Mouse (Mus musculus) frontal cortex, postnatal 25 days (tissue): ENCODE measurements at regions not wholly inside any gene's neighbourhood (a gene's known extent, or its start where the extent isn't known, plus 50 kb on each side); places are given as distances from the start of the nearest gene placed in this dataset.
"Not testable (repeated sequence)": the region's sequence is repeated elsewhere in the genome, so short reads cannot be mapped to it uniquely, and the experiment has no call there.

Source experiments
- DNase-seq, 2 experiments: peaks; one replicate each; pipeline ENCODE4 v3.0.0; 2022; ENCODE audit warnings: low spot score in 2 of 2

GRCm38 (mm10) chr7:118320307-118320706, 76.8 kb upstream of the Smg1 start:
- DNase-seq, result no peak

GRCm38 (mm10) chr7:118318432-118319135, 75.1 kb upstream of the Smg1 start:
- no peak for DNase-seq

DNA sequence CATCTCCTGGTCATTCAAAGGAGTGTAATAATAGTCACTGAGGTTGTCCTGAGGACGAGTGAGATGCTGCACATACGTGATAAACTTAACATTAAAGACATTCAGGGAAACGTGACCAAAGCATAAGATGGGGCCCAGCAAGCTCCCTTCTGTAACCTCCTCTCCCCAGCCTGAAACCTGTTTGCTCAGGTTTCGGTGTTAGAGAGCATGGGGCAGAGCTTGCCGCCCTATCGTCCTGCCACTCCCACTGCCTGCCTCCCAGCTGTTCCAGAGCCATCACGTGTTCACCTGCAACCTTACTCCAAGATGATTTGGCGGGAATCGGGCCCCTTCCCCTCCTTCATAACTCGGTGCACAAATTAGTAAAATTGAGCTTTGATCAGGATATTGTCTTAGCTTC, 71.4 kb upstream of the Smg1 start:
- not testable (repeated sequence) for DNase-seq

GRCm38 (mm10) chr7:118314228-118314658, 70.8 kb upstream of the Smg1 start:
- no peak for DNase-seq

GRCm38 (mm10) chr7:118313818-118314217, 70.3 kb upstream of the Smg1 start:
- DNase-seq, result no peak

DNA sequence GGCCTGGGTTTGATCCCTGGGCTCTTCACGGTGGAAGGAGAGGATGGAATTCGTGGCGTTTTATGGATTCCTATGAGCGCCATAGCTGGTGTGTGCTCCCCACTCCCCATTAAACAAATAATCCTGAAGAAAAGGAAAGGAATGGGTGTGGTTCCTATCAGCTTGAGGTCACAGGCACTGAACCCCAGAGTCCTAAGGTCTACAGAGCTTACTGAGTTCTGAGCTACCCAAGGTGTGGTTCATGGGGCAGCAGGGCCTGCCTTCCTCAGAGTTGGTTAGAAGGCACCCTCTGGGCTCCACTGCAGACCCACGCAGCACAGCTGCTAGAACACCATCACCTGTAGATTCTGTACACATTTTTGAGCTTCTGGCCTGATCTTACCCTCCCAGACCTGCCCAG, 66.3 kb upstream of the Smg1 start:
- DNase-seq, result no peak

GRCm38 (mm10) chr7:118308882-118309281, 65.4 kb upstream of the Smg1 start:
- DNase-seq, result no peak

DNA sequence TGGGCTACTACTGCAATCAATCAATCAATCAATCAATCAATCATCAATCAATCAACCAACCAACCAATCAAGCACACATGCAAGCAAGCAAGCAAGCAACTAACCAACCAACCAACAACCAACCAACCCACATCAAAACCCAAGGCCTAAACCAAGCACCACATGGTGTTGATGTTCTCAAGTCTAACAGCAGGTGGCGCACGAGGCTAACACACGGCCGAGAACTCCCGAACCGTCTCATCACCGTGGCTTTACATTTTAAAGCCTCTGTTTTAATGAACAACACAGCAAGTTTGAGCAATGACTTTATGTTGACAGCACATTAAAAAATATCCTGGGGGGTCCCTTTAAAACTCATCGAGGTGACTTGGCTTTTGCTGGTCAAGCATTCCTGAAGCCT, 61.3 kb upstream of the Smg1 start:
- DNase-seq, result peak; percentile 71 to 74

DNA sequence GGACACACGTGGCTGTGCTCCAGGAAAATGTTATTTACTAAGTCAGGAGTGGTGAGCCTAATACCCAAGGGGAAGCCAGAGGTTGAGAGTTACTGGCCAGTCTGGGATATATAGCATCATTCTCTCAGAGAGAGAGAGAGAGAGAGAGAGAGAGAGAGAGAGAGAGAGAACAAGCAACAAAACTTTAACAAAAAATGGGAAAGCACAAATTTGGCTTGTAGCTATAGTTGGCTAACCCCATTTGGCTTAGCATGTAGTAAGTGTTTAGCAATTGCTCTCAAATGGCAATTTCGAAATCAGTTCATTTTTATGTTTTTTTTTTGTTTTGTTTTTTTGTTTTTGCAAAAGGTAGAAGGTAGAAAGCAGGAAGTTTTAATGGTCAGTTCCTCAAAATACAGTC, 60.9 kb upstream of the Smg1 start:
- DNase-seq, result no peak

- no peak for DNase-seq
These were observed 60.5 kb upstream of the Smg1 start for GRCm38 (mm10) chr7:118303921-118304320.

DNA sequence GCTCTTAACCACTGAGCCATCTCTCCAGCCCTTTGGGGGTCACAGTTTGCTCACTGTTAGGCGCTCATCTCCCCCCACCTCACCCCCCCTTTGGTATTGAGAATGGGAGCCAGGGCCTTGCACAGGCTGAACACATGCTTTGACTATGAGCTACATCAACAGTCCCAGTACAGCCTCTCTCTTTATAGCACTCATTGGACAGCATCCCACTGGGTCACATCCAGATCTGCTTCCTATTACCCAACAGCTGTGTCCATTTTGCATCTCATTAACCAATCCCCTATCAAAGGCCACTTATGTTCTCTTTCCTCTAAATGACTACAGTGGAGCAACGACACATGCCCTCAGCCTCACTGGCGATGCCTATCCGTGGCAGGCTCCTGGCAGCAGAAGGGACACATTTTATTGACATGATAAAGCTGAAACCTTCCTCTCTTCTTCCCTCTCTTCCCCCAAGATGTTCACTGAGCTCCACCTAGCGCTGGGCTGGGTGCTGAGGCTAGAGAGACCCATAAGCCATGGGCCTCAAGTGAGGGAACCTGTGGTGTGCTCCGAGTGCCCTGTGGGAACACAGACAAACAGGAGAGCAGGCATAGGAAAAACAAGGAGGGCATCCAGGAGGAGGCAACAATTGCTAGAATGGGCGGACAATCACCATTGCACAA, 57.3 kb upstream of the Smg1 start:
- no peak for DNase-seq

DNA sequence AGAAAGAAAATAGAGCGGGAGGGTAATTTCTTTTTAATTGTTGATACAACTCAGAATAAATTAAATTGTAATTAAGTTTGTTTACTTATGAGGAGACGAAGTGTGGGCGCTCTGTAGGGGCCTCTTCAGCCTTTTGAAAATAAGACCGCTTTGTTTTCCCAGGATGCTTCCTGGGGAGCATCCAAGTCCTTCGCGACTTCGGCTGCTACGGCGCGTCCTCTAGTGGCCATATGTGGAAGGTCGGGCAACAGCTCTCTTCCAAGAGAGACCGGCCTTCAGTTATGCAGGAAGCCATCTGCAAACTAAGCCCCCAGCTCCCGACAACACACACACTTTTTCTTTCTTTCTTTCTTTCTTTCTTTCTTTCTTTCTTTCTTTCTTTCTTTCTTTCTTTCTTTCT, 54.1 kb upstream of the Smg1 start:
- peak; percentile 67 to 80 for DNase-seq

DNA sequence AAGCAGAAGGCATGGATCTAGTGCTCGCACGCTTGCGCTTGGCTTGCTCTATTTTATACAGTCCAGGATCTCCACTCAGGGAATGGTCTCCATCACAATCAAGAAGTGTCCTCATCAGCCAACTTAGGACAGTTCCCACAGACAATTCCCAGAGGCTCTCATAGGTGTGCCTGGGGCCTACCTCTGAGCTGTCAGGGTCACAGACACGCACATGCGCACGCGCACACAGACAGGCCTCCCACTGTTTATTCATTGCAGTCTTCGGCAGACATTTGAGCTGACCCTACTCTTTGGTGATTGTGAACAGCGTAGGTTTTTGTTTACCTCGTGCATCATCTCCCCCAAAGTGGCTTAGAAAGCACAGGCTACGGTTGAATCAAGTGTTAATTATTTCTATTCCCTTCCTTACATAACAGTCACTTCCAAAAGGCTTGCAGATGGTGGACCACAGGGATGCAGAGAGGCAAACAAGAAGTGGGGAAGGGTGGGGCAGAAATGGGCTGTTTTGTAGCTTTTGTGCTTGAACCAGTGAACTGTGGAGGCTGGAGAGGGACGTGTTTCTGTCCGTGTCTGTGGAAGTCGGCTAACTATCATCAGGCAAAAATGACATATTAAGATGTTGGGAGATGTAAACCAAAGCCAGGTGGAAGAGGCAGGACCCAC, 53.5 kb upstream of the Smg1 start:
- no peak for DNase-seq

- no peak for DNase-seq
These were observed 52.4 kb upstream of the Smg1 start for GRCm38 (mm10) chr7:118295855-118296254.

DNA sequence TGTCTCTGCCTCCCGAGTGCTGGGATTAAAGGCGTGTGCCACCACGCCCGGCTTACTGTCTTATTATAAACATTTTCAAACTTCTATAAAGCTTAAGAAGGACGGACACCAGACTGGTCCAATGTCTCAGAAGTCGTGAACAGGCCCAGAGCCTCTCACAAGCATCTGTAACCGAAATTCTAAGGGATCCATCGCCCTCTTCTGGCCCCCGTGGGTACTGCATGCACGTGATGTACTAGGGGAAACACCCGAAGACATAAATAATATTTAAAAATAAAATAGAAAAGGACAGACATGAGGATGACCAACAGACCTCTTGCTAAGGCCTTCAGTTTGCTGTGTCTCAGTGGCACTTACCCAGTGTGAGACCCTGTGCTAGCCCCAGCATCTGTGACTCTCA, 51.8 kb upstream of the Smg1 start:
- DNase-seq, result no peak

- DNase-seq, result no peak
These were observed 51.2 kb upstream of the Smg1 start for GRCm38 (mm10) chr7:118294637-118295036.
